Mouse (Mus musculus): Measurements from ENCODE around the gene Pfdn6.
A peak's percentile ranks its signal among the peaks of the same experiment; 100 is the strongest.
"Not testable (repeated sequence)": the region's sequence is repeated elsewhere in the genome, so short reads cannot be mapped to it uniquely, and the experiment has no call there.

Pfdn6 gene

GRCm38 (mm10) chr17:33891357-33891756, 48.8 kb downstream of the Pfdn6 start:
- DNase-seq, result no peak

- DNase-seq, result peak; percentile 100
Measured at GRCm38 (mm10) chr17:33890533-33891059, 49.5 kb downstream of the Pfdn6 start, which contains the start of gene Kifc1. Gene Kifc1, minus strand, starts transcription at chr17:33890661.

- DNase-seq, result not testable (repeated sequence)
Measured at GRCm38 (mm10) chr17:33889941-33890532, 50.1 kb downstream of the Pfdn6 start.
